Mouse (Mus musculus): Measurements from ENCODE around the gene Lrpap1.

DNA sequence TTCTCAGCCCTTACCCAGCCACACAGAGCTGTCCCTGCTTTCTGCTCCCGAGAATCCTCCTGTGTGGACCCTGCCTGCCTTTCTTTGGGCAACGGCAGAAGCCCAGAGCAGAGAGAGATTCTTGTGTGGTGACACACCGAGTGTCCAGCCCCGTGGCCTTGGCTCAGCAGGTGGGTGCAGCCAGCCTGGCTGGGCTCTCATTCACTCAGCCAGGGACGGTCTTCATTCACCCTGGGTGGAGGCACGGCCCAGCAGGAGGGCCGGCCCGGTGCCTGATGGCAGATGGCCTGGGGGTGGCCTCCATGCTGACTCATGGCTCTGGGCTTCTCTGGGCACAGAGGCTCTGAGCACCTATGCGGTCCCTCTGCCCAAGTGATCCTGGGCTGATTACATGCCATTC lies 31.6 kb downstream of the Lrpap1 start:
- TF ChIP-seq CTCF (IDR thresholded peaks at IDR 0.05; ENCODE audit: low read depth), result no peak
- TF ChIP-seq EP300 (IDR thresholded peaks at IDR 0.05; ENCODE audit: low read depth), result no peak

Measured in liver, embryonic 14.5 days (tissue).